Mouse (Mus musculus) brain, embryonic 14.5 days (tissue): ENCODE data around the gene Chst12.

Experiments used
- CTCF ChIP-seq: fragments of 200-500 bp; IDR thresholded peaks from 2 replicates; pipeline ENCODE4 v1.5.1; 2012; ENCODE audit warnings: inconsistent platforms, mild to moderate bottlenecking, moderate library complexity, borderline replicate concordance; ENCODE audit not compliant: insufficient read depth, insufficient read length; ENCODE audit errors: extremely low read depth
- POLR2A ChIP-seq: fragments of 200-500 bp; IDR thresholded peaks from 2 replicates; pipeline ENCODE4 v1.6.1; 2012; ENCODE audit warnings: mild to moderate bottlenecking, inconsistent platforms, borderline replicate concordance; ENCODE audit not compliant: poor library complexity, insufficient read depth, insufficient read length, severe bottlenecking; ENCODE audit errors: extremely low read depth

DNA sequence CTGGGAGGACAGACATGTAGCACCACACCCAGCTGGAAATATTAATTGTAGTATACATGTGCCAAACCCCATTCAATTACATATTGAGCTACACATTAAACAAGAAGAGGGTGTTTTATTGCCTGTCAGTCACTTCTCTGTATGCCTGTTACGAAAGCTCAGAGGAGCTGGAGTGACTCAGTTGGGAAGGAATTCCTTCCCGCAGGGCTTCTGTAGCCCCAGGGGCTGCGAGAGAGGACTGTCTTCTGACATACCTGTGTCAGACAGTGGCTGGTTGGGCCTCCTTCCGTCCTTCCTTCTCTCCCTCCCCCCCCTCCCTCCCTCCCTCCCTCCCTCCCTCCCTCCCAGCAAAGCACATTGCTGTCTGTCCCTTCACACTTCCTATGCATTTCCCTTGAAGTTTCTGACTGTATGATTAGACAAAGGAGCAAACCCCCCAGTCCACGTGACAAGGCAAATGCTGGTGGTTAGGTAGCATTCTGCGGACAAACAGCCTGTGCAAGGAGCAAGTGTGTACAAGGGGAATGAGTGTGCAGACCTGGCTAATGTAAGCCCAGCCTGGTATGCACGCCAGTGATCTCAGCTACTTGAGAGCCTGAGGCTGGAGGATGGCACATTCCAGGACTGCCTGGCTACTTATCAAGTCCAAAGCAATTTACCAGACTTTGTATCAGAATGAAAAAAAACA lies 9.6 kb downstream of the Chst12 start:
- TF ChIP-seq POLR2A, result no peak
- TF ChIP-seq CTCF, result no peak
